Mouse (Mus musculus) layer of hippocampus, postnatal 36 days (tissue): ENCODE measurements around the gene Akap8l. TPM values are rescaled to one million over a fixed set of nuclear protein-coding genes. Genes with fewer than 3 reads are reported as not detected.

Experiments used
- DNase-seq, 2 experiments: peaks; one replicate each; pipeline ENCODE4 v3.0.0; 2022
- total RNA-seq, 2 experiments: library from RNA; stranded (reverse); gene quantifications; 2 replicates each; pipeline ENCODE4 v1.2.3; 2021

Akap8l gene
- 100 to 1,000 TPM; 203 to 228 TPM for total RNA-seq

GRCm38 (mm10) chr17:32350382-32350983, at the start of gene Akap8l:
TSS of gene Akap8l (minus strand) at chr17:32350607.
- DNase-seq: peak; percentile 97 to 98

GRCm38 (mm10) chr17:32396266-32396665, 45.9 kb upstream of the Akap8l start:
- no peak for DNase-seq

- no peak for DNase-seq
Measured at GRCm38 (mm10) chr17:32393944-32394343, 43.5 kb upstream of the Akap8l start.

- peak; percentile 92 for DNase-seq
Measured at GRCm38 (mm10) chr17:32389101-32389659, 38.8 kb upstream of the Akap8l start, which contains the start of gene Wiz. TSS of gene Wiz (minus strand) at chr17:32389439.

GRCm38 (mm10) chr17:32388370-32389100, 38.1 kb upstream of the Akap8l start:
- DNase-seq: peak in 1 of 2 experiments; percentile 30

- DNase-seq: no peak
Measured at GRCm38 (mm10) chr17:32387986-32388369, 37.6 kb upstream of the Akap8l start.

GRCm38 (mm10) chr17:32386659-32387432, 36.4 kb upstream of the Akap8l start:
- DNase-seq: peak in 1 of 2 experiments; percentile 26

GRCm38 (mm10) chr17:32383661-32384060, 33.3 kb upstream of the Akap8l start:
- DNase-seq: no peak

- peak in 1 of 2 experiments; percentile 52 for DNase-seq
Measured at GRCm38 (mm10) chr17:32382576-32382975, 32.2 kb upstream of the Akap8l start.

GRCm38 (mm10) chr17:32378786-32379185, 28.4 kb upstream of the Akap8l start:
- no peak for DNase-seq

GRCm38 (mm10) chr17:32377137-32377536, 26.7 kb upstream of the Akap8l start:
- DNase-seq: no peak

- DNase-seq: no peak
Measured at GRCm38 (mm10) chr17:32376475-32376874, 26.1 kb upstream of the Akap8l start.

GRCm38 (mm10) chr17:32368991-32369578, 18.7 kb upstream of the Akap8l start:
- DNase-seq: no peak

GRCm38 (mm10) chr17:32367706-32368105, 17.3 kb upstream of the Akap8l start:
- DNase-seq: no peak

GRCm38 (mm10) chr17:32365296-32365695, 14.9 kb upstream of the Akap8l start:
- no peak for DNase-seq

GRCm38 (mm10) chr17:32364850-32365249, 14.4 kb upstream of the Akap8l start:
- DNase-seq: no peak

- peak; percentile 86 to 87 for DNase-seq
Measured at GRCm38 (mm10) chr17:32364331-32364730, 13.9 kb upstream of the Akap8l start.

- DNase-seq: no peak
Measured at GRCm38 (mm10) chr17:32363821-32364301, 13.5 kb upstream of the Akap8l start.

GRCm38 (mm10) chr17:32362686-32363085, 12.3 kb upstream of the Akap8l start:
- DNase-seq: no peak

- no peak for DNase-seq
Measured at GRCm38 (mm10) chr17:32359928-32360327, 9.5 kb upstream of the Akap8l start.

- DNase-seq: no peak
Measured at GRCm38 (mm10) chr17:32358943-32359340, 8.5 kb upstream of the Akap8l start.
